Mouse (Mus musculus) CH12.LX (cell line): ENCODE results near the gene Srsf9. TPM values are rescaled to one million over a fixed set of nuclear protein-coding genes. Genes with fewer than 3 reads are reported as not detected.

Source experiments
- DNase-seq: peaks from one replicate; pipeline ENCODE4 v3.0.0-alpha.2; 2013; ENCODE audit errors: extremely low read depth
- H3K27ac ChIP-seq: 2 replicates; pipeline ENCODE4 v1.5.1; 2012; ENCODE audit warnings: low read depth, mild to moderate bottlenecking, control low read depth, moderate library complexity; ENCODE audit not compliant: insufficient read depth
- H3K27me3 ChIP-seq: replicated peaks from 2 replicates; pipeline ENCODE3; 2012; ENCODE audit warnings: inconsistent platforms
- H3K36me3 ChIP-seq, 2 experiments: replicated peaks in 1 of 2; 2 replicates each; pipeline versions ENCODE3 to v1.6.1; 2012; ENCODE audit warnings: inconsistent platforms in 1 of 2, low read length in 1 of 2, mild to moderate bottlenecking in 1 of 2, mixed read lengths in 1 of 2, moderate library complexity in 1 of 2; ENCODE audit not compliant: control insufficient read depth in 1 of 2, insufficient read depth in 1 of 2
- H3K4me1 ChIP-seq, 2 experiments: 2 replicates each; pipeline ENCODE4 v1.6.1; 2012; ENCODE audit warnings: inconsistent platforms in 1 of 2, moderate library complexity in 1 of 2; ENCODE audit not compliant: insufficient read depth in 2 of 2, control insufficient read depth in 1 of 2
- H3K4me2 ChIP-seq: 2 replicates; pipeline ENCODE4 v1.6.1; 2012; ENCODE audit warnings: low read depth, mild to moderate bottlenecking, control low read depth; ENCODE audit not compliant: poor library complexity, insufficient read depth, severe bottlenecking
- H3K4me3 ChIP-seq, 3 experiments: fragments of 150-350 bp in 1 of 3; sonication (generic) in 1 of 3; replicated peaks in 1 of 3; 2 replicates each; pipeline versions ENCODE3 to v1.5.1; 2011 to 2012; ENCODE audit warnings: low read depth in 2 of 3, low read length in 2 of 3, mild to moderate bottlenecking in 2 of 3, moderate library complexity in 2 of 3, control low read depth in 1 of 3, improper control_type of control experiment in 1 of 3, inconsistent platforms in 1 of 3, mixed read lengths in 1 of 3; ENCODE audit not compliant: poor library complexity in 1 of 3
- H3K79me2 ChIP-seq: replicated peaks from 2 replicates; pipeline ENCODE4 v1.6.1; 2012; ENCODE audit warnings: mild to moderate bottlenecking, moderate library complexity; ENCODE audit not compliant: control insufficient read depth, poor library complexity, insufficient read depth, severe bottlenecking; ENCODE audit errors: extremely low read depth
- H3K9ac ChIP-seq: 2 replicates; pipeline ENCODE4 v1.6.1; 2012; ENCODE audit warnings: low read depth, mild to moderate bottlenecking, control low read depth, moderate library complexity; ENCODE audit not compliant: insufficient read depth
- H3K9me3 ChIP-seq: replicated peaks from 2 replicates; pipeline ENCODE3; 2012; ENCODE audit warnings: low read length, inconsistent platforms, mixed read lengths
- E2F4 ChIP-seq: IDR thresholded peaks from 2 replicates; pipeline ENCODE4 v1.6.1; 2011; ENCODE audit warnings: low read depth, low read length, improper control_type of control experiment; ENCODE audit not compliant: insufficient replicate concordance
- GABPA ChIP-seq: IDR thresholded peaks from 2 replicates; pipeline ENCODE4 v1.6.1; 2012; ENCODE audit warnings: low read depth, low read length, improper control_type of control experiment, inconsistent platforms; ENCODE audit not compliant: insufficient replicate concordance
- MAZ ChIP-seq: IDR thresholded peaks from 2 replicates; pipeline ENCODE4 v1.6.1; 2012; ENCODE audit warnings: low read depth, mild to moderate bottlenecking, inconsistent platforms, low read length, improper control_type of control experiment, moderate library complexity
- POLR2AphosphoS2 ChIP-seq: IDR thresholded peaks from 2 replicates; pipeline ENCODE4 v1.6.1; 2011; ENCODE audit warnings: low read depth, low read length, improper control_type of control experiment
- SMC3 ChIP-seq: IDR thresholded peaks from 2 replicates; pipeline ENCODE4 v1.6.1; 2011; ENCODE audit warnings: low read depth, low read length, improper control_type of control experiment
- USF1 ChIP-seq: IDR thresholded peaks from 2 replicates; pipeline ENCODE4 v1.6.1; 2014; ENCODE audit warnings: low read depth, mild to moderate bottlenecking, inconsistent platforms, low read length, improper control_type of control experiment
- USF2 ChIP-seq: conservative IDR thresholded peaks from 2 replicates; pipeline ENCODE4 v1.6.1; 2011; ENCODE audit warnings: low read depth, low read length, improper control_type of control experiment
- ZMIZ1 ChIP-seq: IDR thresholded peaks from 2 replicates; pipeline ENCODE4 v1.6.1; 2012; ENCODE audit warnings: low read depth, mild to moderate bottlenecking, inconsistent platforms, low read length, improper control_type of control experiment
- ZNF384 ChIP-seq: IDR thresholded peaks from 2 replicates; pipeline ENCODE4 v1.6.1; 2012; ENCODE audit warnings: low read depth, low read length, improper control_type of control experiment, inconsistent platforms
- dilution Hi-C: fragments of 300-500 bp; cut with MboI; formaldehyde crosslinking; loops from 2 replicates; pipeline ENCODE4 v1.14.3; 2020; ENCODE audit warnings: low sequenced_read_pairs; ENCODE audit not compliant: extremely low pct_unique_long_range_greater_than_20kb, extremely low pct_ligation_motif_present
- in situ Hi-C: fragments of 300-500 bp; cut with MboI; formaldehyde crosslinking; loops from 3 replicates; pipeline ENCODE4 v1.14.3; 2019; ENCODE audit warnings: low sequenced_read_pairs, low pct_ligation_motif_present, low pct_unique_long_range_greater_than_20kb, mixed read lengths
- polyA plus RNA-seq: library from polyadenylated mRNA; unstranded; fragments of >175 nt; gene quantifications from 2 replicates; pipeline ENCODE4 v1.2.1, GENCODE M21; 2012; ENCODE audit warnings: low read depth; ENCODE audit not compliant: insufficient read length
- total RNA-seq, 2 experiments: library from RNA; depleted of rRNA; stranded (reverse); fragments of 300-350 nt in 1 of 2; fragments of >200 nt in 1 of 2; gene quantifications; 2 replicates each; pipeline ENCODE4 v1.2.3; 2012 to 2014

The Srsf9 gene
- total and polyA plus RNA-seq, 3 experiments, result 73.4 to 130 (median 117) TPM

GRCm38 (mm10) chr5:115316968-115317644 lies 9.9 kb upstream of the Srsf9 start:
- DNase-seq, result no peak
- no peak overlapping the region for H3K4me2 ChIP-seq
- dilution Hi-C loops, result no loop called here

DNA sequence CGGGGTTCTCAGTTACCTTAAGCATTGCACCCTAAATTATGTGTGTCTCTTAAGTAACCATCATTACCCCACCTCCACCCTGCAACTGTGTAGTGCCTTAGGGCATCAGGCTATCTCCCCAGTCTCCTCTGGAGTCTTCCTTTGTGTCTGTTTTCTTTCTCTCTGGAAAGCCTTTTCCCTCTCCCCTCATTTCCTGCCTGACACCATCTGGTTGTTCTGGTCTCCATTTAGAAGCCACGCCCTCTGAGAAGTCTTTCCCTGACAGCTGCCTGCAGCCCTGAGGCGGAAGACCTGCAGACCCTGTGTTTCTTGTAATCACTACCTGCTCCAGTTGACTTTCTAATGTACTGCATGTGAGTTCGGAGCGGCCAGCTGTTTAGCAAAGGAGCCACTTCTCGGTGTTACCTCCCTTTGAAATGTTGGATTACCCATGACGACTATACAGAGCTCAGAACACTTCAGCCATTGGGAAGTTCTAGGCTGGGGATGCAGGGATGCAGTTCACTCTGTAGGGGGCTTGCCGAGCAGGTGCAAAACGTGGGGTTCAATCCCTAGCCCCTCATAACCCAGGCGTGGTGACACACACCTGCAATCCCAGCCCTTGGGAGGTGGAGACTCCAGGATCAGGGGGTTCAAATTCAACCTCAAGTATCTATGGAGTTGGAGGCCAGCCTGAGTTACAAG lies 9.2 kb upstream of the Srsf9 start:
- TF ChIP-seq USF2 (no peak), SMC3 (no peak)
- Histone ChIP-seq H3K4me3 (no peak overlapping the region), H3K36me3 (no peaks in the 10 kb centered on the region), H3K9ac (no peak overlapping the region), H3K4me1 (peaks cover 2 to 25% of the 10 kb centered on the region in 2 experiments; a peak in 3 of 4 replicates), H3K27me3 (no peaks in the 10 kb centered on the region), H3K79me2 (no peaks in the 10 kb centered on the region), H3K27ac (no peak overlapping the region), H3K4me2 (no peak overlapping the region), H3K9me3 (no peaks in the 10 kb centered on the region)
- dilution Hi-C loops, result no loop called here
- DNase-seq, result no peak
- in situ Hi-C loops, result no loop called here

More at GRCm38 (mm10) chr5:115316968-115317644, 9.9 kb upstream of the Srsf9 start:
- Histone ChIP-seq H3K27me3 (no peaks in the 10 kb centered on the region), H3K4me1 (peaks cover 2 to 25% of the 10 kb centered on the region in 2 experiments; a peak in 3 of 4 replicates), H3K27ac (no peak overlapping the region), H3K9me3 (no peaks in the 10 kb centered on the region), H3K9ac (no peak overlapping the region), H3K79me2 (no peaks in the 10 kb centered on the region), H3K36me3 (no peaks in the 10 kb centered on the region), H3K4me3 (no peak overlapping the region)
- in situ Hi-C loops, result no loop called here
- TF ChIP-seq E2F4, result no peak
- TF ChIP-seq MAZ, result no peak
- no peak for TF ChIP-seq GABPA
- no peak for TF ChIP-seq POLR2AphosphoS2
- no peak for TF ChIP-seq ZMIZ1
- TF ChIP-seq ZNF384, result no peak
- TF ChIP-seq USF1, result no peak
